Mouse (Mus musculus) limb, embryonic 15.5 days (tissue): ENCODE measurements around the gene Hist1h4d. TPM values are rescaled to one million over a fixed set of nuclear protein-coding genes. Genes with fewer than 3 reads are reported as not detected.
"Not testable (repeated sequence)": the region's sequence is repeated elsewhere in the genome, so short reads cannot be mapped to it uniquely, and the experiment has no call there.

Source experiments
- ATAC-seq: fragments of 200-750 bp; cut with Nextera tagmentation; 2 replicates; pipeline ENCODE4 v1.8.0; 2017; ENCODE audit warnings: low read depth, moderate TSS enrichment; ENCODE audit not compliant: insufficient number of reproducible peaks, low FRiP score, low TSS enrichment
- H3K27ac ChIP-seq: fragments of 300-500 bp; sonication (generic); 2 replicates; pipeline ENCODE4 v1.5.1; 2015; ENCODE audit warnings: moderate library complexity, mild to moderate bottlenecking, inconsistent platforms
- H3K27me3 ChIP-seq: fragments of 300-500 bp; sonication (generic); 2 replicates; pipeline ENCODE4 v1.6.1; 2015; ENCODE audit warnings: inconsistent platforms
- H3K36me3 ChIP-seq: fragments of 300-500 bp; sonication (generic); 2 replicates; pipeline ENCODE4 v1.6.1; 2015; ENCODE audit warnings: inconsistent platforms
- H3K4me1 ChIP-seq: fragments of 300-500 bp; sonication (generic); 2 replicates; pipeline ENCODE4 v1.6.1; 2015; ENCODE audit warnings: inconsistent platforms
- H3K4me2 ChIP-seq: fragments of 300-500 bp; sonication (generic); 2 replicates; pipeline ENCODE4 v1.6.1; 2015; ENCODE audit warnings: mild to moderate bottlenecking, inconsistent platforms
- H3K4me3 ChIP-seq: fragments of 300-500 bp; sonication (generic); 2 replicates; pipeline ENCODE4 v1.5.1; 2015; ENCODE audit warnings: mild to moderate bottlenecking, inconsistent platforms
- H3K9ac ChIP-seq: fragments of 300-500 bp; sonication (generic); 2 replicates; pipeline ENCODE4 v1.6.1; 2015; ENCODE audit warnings: inconsistent platforms
- H3K9me3 ChIP-seq: fragments of 300-500 bp; sonication (generic); 2 replicates; pipeline ENCODE4 v1.6.1; 2016; ENCODE audit warnings: inconsistent platforms
- WGBS: fragments of 180-500 bp; shearing (Covaris S2); methylation state at CpG from one replicate; pipeline ENCODE4 v1.1.7; 2015; 5-methylcytosine and 5-hydroxymethylcytosine counted together
- polyA plus RNA-seq: library from polyadenylated mRNA; unstranded; fragments of >200 nt; fragmentation: Nextera tagmentation; extraction: Ambion mirVana; gene quantifications from 2 replicates; pipeline ENCODE4 v1.2.1, GENCODE M21; 2015

Gene Hist1h4d
- 75.2 and 108 TPM in 2 replicates for polyA plus RNA-seq

DNA sequence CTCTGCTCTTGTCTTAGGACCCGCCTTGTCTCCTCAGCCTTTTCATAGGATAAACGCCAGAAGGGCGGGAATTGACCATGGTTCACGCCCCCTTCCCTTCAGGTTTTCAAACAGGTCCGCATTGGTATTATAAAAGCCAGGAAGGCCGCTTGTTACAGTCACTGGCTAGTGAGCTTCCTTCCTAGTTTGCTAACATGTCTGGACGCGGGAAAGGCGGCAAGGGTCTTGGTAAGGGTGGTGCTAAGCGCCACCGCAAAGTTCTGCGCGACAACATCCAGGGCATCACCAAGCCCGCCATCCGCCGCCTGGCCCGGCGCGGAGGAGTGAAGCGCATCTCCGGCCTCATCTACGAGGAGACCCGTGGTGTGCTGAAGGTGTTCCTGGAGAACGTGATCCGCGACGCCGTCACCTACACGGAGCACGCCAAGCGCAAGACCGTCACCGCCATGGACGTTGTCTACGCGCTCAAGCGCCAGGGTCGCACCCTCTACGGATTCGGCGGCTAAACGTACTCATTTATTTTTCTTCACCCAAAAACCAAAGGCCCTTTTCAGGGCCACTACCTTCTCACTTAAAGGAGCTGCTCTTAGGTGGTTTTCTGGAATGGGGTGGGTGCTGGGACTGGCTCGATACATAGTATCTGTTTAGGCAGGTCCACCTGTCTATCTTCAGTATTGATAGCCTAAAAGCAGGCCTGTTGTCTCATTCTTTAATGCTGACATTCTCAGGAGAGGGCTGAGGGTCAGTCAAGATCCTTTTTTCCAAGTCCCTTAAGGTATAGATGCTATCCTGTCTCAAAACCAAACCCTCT is at the start of gene Hist1h4d:
TSS of gene Hist1h4d (plus strand) at position 191 of the 811 bp plus-strand sequence.
- WGBS, result under 1% methylated on average over 43 of the region's 43 CpGs
- H3K27me3 ChIP-seq, result no peaks in the 10 kb centered on the region
- H3K9me3 ChIP-seq, result no peaks in the 10 kb centered on the region
- peak within 1 kb of the TSS; percentile 81 for H3K27ac ChIP-seq
- peak within 1 kb of the TSS; percentile 49 for H3K4me3 ChIP-seq
- peaks cover 26% of the 10 kb centered on the region for H3K4me1 ChIP-seq
- peak within 1 kb of the TSS; percentile 37 for H3K9ac ChIP-seq
- peak within 1 kb of the TSS; percentile 66 for H3K4me2 ChIP-seq
- peak; percentile 88 for ATAC-seq
- no peaks in the 10 kb centered on the region for H3K36me3 ChIP-seq

GRCm38 (mm10) chr13:23532262-23533075 is 48.9 kb upstream of the Hist1h4d start:
- H3K27ac ChIP-seq, result peak overlapping the region; percentile 94
- peak overlapping the region; percentile 75 for H3K4me2 ChIP-seq
- no peaks in the 10 kb centered on the region for H3K36me3 ChIP-seq
- H3K9ac ChIP-seq, result peak overlapping the region; percentile 21; the same call in 1 of the 2 replicates
- peaks cover 27% of the 10 kb centered on the region for H3K4me1 ChIP-seq
- H3K9me3 ChIP-seq, result no peaks in the 10 kb centered on the region
- no peaks in the 10 kb centered on the region for H3K27me3 ChIP-seq
- no peak for ATAC-seq
- 16% methylated on average over 9 of the region's 9 CpGs for WGBS
- peak overlapping the region; percentile 53 for H3K4me3 ChIP-seq

GRCm38 (mm10) chr13:23533560-23534367 is 47.6 kb upstream of the Hist1h4d start, which contains the start of gene Hist1h2af:
TSS of gene Hist1h2af (plus strand) at chr13:23533906.
- H3K27ac ChIP-seq, result peak within 1 kb of the TSS; percentile 94
- not testable (repeated sequence) for H3K27me3 ChIP-seq, H3K9me3 ChIP-seq, H3K36me3 ChIP-seq
- WGBS, result under 1% methylated on average over 25 of the region's 53 CpGs
- H3K9ac ChIP-seq, result peak within 1 kb of the TSS; percentile 42; the same call in 1 of the 2 replicates
- H3K4me2 ChIP-seq, result peak within 1 kb of the TSS; percentile 75
- peaks cover 31% of the 10 kb centered on the region for H3K4me1 ChIP-seq
- ATAC-seq, result peak; percentile 47
- H3K4me3 ChIP-seq, result peak within 1 kb of the TSS; percentile 53

GRCm38 (mm10) chr13:23534368-23535131 is 46.8 kb upstream of the Hist1h4d start:
- no peaks in the 10 kb centered on the region for H3K9me3 ChIP-seq
- H3K27me3 ChIP-seq, result no peaks in the 10 kb centered on the region
- H3K4me3 ChIP-seq, result peak overlapping the region; percentile 53
- peak overlapping the region; percentile 20; the same call in 1 of the 2 replicates for H3K9ac ChIP-seq
- H3K4me2 ChIP-seq, result peak overlapping the region; percentile 75
- no peaks in the 10 kb centered on the region for H3K36me3 ChIP-seq
- WGBS, result 1% methylated on average over 15 of the region's 15 CpGs
- ATAC-seq, result no peak
- H3K27ac ChIP-seq, result peak overlapping the region; percentile 94
- H3K4me1 ChIP-seq, result peaks cover 31% of the 10 kb centered on the region

- H3K27ac ChIP-seq, result peak within 1 kb of the TSS; percentile 94
- peak within 1 kb of the TSS; percentile 39 for H3K9ac ChIP-seq
- not testable (repeated sequence) for H3K36me3 ChIP-seq, H3K9me3 ChIP-seq, H3K27me3 ChIP-seq
- under 1% methylated on average over 52 of the region's 62 CpGs for WGBS
- H3K4me2 ChIP-seq, result peak within 1 kb of the TSS; percentile 75
- H3K4me1 ChIP-seq, result peaks cover 31% of the 10 kb centered on the region
- H3K4me3 ChIP-seq, result peak within 1 kb of the TSS; percentile 53
- ATAC-seq, result peak; percentile 89
Observed at GRCm38 (mm10) chr13:23535137-23536075, 46.0 kb upstream of the Hist1h4d start, which contains the start of gene Hist1h3g. TSS of gene Hist1h3g (plus strand) at chr13:23535422.

GRCm38 (mm10) chr13:23536076-23536822 is 45.1 kb upstream of the Hist1h4d start:
- 15% methylated on average over 7 of the region's 7 CpGs for WGBS
- Histone ChIP-seq H3K4me1 (peaks cover 31% of the 10 kb centered on the region), H3K9ac (0 out of 2 replicates have a peak overlapping the region, but pooled peaks have one; percentile 26), H3K4me2 (peak overlapping the region; percentile 75), H3K36me3 (no peaks in the 10 kb centered on the region), H3K9me3 (no peaks in the 10 kb centered on the region), H3K27ac (peak overlapping the region; percentile 57), H3K4me3 (peak overlapping the region; percentile 53), H3K27me3 (no peaks in the 10 kb centered on the region)
- ATAC-seq, result no peak

- H3K4me3 ChIP-seq, result peak overlapping the region; percentile 53; the same call in 1 of the 2 replicates
- H3K27me3 ChIP-seq, result no peaks in the 10 kb centered on the region
- H3K9ac ChIP-seq, result no peak overlapping the region
- H3K4me2 ChIP-seq, result 0 out of 2 replicates have a peak overlapping the region, but pooled peaks have one; percentile 19
- H3K9me3 ChIP-seq, result no peaks in the 10 kb centered on the region
- no peak overlapping the region for H3K27ac ChIP-seq
- no peaks in the 10 kb centered on the region for H3K36me3 ChIP-seq
- no peak for ATAC-seq
- WGBS, result 66% methylated on average over 3 of the region's 3 CpGs
- H3K4me1 ChIP-seq, result peaks cover 29% of the 10 kb centered on the region
Observed at GRCm38 (mm10) chr13:23537006-23537710, 44.2 kb upstream of the Hist1h4d start.

DNA sequence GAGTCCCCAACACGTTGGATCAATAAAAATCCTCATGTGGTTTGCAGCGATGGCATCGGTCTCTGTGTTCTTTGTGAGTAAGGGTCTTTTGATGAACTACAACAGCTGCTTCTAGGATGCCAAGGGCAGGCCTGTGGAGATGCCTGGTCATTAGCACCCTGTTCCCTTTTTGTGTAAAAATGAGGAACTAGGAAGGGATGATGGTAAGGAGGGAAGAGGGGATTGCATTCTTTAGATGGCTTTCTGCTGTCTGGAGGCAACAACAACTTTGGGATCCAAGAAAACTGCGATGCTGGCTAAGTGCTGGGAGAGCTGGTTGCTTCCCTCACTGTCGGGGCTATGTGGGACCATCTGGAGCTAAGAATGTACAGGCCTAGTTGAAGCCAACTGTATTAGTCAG is 43.1 kb upstream of the Hist1h4d start:
- Histone ChIP-seq H3K4me1 (peaks cover 22% of the 10 kb centered on the region), H3K9ac (no peak overlapping the region), H3K9me3 (no peaks in the 10 kb centered on the region), H3K27me3 (no peaks in the 10 kb centered on the region), H3K36me3 (no peaks in the 10 kb centered on the region), H3K4me2 (no peak overlapping the region), H3K27ac (no peak overlapping the region), H3K4me3 (no peak overlapping the region)
- ATAC-seq, result no peak
- 54% methylated on average over 5 of the region's 5 CpGs for WGBS

- not testable (repeated sequence) for H3K27me3 ChIP-seq, H3K9ac ChIP-seq, ATAC-seq, H3K36me3 ChIP-seq, H3K4me3 ChIP-seq, H3K4me2 ChIP-seq, H3K27ac ChIP-seq, H3K9me3 ChIP-seq
- 77% methylated on average over 1 of the region's 1 CpGs for WGBS
- H3K4me1 ChIP-seq, result peaks cover 16% of the 10 kb centered on the region
Observed at GRCm38 (mm10) chr13:23539821-23540220, 41.6 kb upstream of the Hist1h4d start.
